Mouse (Mus musculus): ENCODE results near the gene Gm37240.
A peak's percentile ranks its signal among the peaks of the same experiment; 100 is the strongest.

Gene Gm37240

GRCm38 (mm10) chr3:84827617-84828016 is 1059.7 kb downstream of the Gm37240 start:
- DNase-seq (ENCODE audit: low spot score in 2 of 2) = no peak

- DNase-seq (ENCODE audit: low spot score in 2 of 2) = no peak
These were observed 1060.4 kb downstream of the Gm37240 start for GRCm38 (mm10) chr3:84826938-84827337.

- no peak for DNase-seq (ENCODE audit: low spot score in 2 of 2)
These were observed 1060.9 kb downstream of the Gm37240 start for GRCm38 (mm10) chr3:84826405-84826804.

GRCm38 (mm10) chr3:84825990-84826389 is 1061.3 kb downstream of the Gm37240 start:
- DNase-seq (ENCODE audit: low spot score in 2 of 2) = no peak

GRCm38 (mm10) chr3:84820654-84821201 is 1066.6 kb downstream of the Gm37240 start:
- DNase-seq (ENCODE audit: low spot score in 2 of 2) = no peak

GRCm38 (mm10) chr3:84816951-84817350 is 1070.4 kb downstream of the Gm37240 start:
- DNase-seq (ENCODE audit: low spot score in 2 of 2) = no peak

- DNase-seq (ENCODE audit: low spot score in 2 of 2) = peak; percentile 35 to 49
These were observed 1071.9 kb downstream of the Gm37240 start for GRCm38 (mm10) chr3:84815461-84815860.

- DNase-seq (ENCODE audit: low spot score in 2 of 2) = peak; percentile 16
These were observed 1072.4 kb downstream of the Gm37240 start, which contains the start of gene Fbxw7 for GRCm38 (mm10) chr3:84814762-84815381. Gene Fbxw7, plus strand, starts transcription at chr3:84815268.

GRCm38 (mm10) chr3:84814157-84814761 is 1073.1 kb downstream of the Gm37240 start:
- peak; percentile 99 to 100 for DNase-seq (ENCODE audit: low spot score in 2 of 2)

- DNase-seq (ENCODE audit: low spot score in 2 of 2) = no peak
These were observed 1073.7 kb downstream of the Gm37240 start for GRCm38 (mm10) chr3:84813436-84814156.

GRCm38 (mm10) chr3:84810803-84811202 is 1076.5 kb downstream of the Gm37240 start:
- no peak for DNase-seq (ENCODE audit: low spot score in 2 of 2)

- no peak for DNase-seq (ENCODE audit: low spot score in 2 of 2)
These were observed 1078.4 kb downstream of the Gm37240 start for GRCm38 (mm10) chr3:84808906-84809305.

- DNase-seq (ENCODE audit: low spot score in 2 of 2) = no peak
These were observed 1079.5 kb downstream of the Gm37240 start for GRCm38 (mm10) chr3:84807826-84808225.

- no peak for DNase-seq (ENCODE audit: low spot score in 2 of 2)
These were observed 1081.1 kb downstream of the Gm37240 start for GRCm38 (mm10) chr3:84806206-84806605.

- no peak for DNase-seq (ENCODE audit: low spot score in 2 of 2)
These were observed 1083.3 kb downstream of the Gm37240 start for GRCm38 (mm10) chr3:84804036-84804435.

GRCm38 (mm10) chr3:84787914-84788313 is 1099.4 kb downstream of the Gm37240 start:
- no peak for DNase-seq (ENCODE audit: low spot score in 2 of 2)

- no peak for DNase-seq (ENCODE audit: low spot score in 2 of 2)
These were observed 1111.2 kb downstream of the Gm37240 start for GRCm38 (mm10) chr3:84776084-84776483.

- no peak for DNase-seq (ENCODE audit: low spot score in 2 of 2)
These were observed 1111.7 kb downstream of the Gm37240 start for GRCm38 (mm10) chr3:84775577-84775976.

GRCm38 (mm10) chr3:84775067-84775423 is 1112.3 kb downstream of the Gm37240 start:
- no peak for DNase-seq (ENCODE audit: low spot score in 2 of 2)

- DNase-seq (ENCODE audit: low spot score in 2 of 2) = no peak
These were observed 1112.9 kb downstream of the Gm37240 start for GRCm38 (mm10) chr3:84774246-84775066.

- peak; percentile 13 to 18 for DNase-seq (ENCODE audit: low spot score in 2 of 2)
These were observed 1115.3 kb downstream of the Gm37240 start for GRCm38 (mm10) chr3:84771980-84772379.

GRCm38 (mm10) chr3:84770518-84770917 is 1116.8 kb downstream of the Gm37240 start:
- no peak for DNase-seq (ENCODE audit: low spot score in 2 of 2)

Measured in spleen, postnatal 14 days (tissue).